Mouse (Mus musculus) fat pad, adult 2 months (tissue): ENCODE data around the gene Bcas3.

ENCODE experiments used
- DNase-seq: peaks from one replicate; pipeline ENCODE4 v3.0.0-alpha.2; 2011; ENCODE audit warnings: low read depth, low spot score; ENCODE audit errors: extremely low read depth

Gene Bcas3

DNA sequence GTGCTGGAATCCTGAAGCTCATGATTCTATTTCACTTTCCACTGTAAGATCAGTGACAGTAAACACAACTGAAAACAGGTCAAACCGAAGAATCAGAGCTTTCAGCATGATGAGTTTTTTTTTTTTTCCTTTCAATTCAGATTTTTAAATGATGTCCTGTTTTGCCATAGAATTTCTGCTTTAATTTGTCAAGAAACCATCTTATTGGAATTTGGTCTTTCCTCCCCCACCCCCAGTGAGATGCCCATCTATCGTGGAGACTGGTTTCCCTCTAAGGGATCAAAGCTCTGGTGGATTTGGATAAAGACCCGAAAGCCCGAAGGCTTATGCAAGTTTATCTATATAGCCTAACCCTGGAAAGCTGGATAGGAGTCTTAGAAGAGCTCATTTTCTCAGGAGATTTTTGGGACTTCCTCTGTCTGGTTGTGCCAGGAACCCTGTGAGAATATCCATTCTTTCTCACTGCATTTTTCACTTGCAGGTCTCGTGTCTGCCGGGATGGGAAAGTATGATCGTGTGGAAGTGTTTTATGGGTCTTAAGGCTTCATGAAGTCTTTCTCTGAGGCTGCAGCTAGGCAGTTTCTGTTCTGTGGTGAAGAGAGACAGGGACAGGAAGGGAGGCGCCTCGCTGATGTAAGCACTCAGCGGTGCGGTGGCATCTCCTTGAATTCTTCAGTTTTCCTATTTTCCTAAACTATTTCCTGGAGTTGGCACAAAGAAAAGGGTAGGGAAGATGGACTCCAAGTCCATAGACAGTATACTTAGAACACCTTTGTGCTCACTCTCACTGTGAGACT lies 173.2 kb downstream of the Bcas3 start:
- no peak for DNase-seq

- no peak for DNase-seq
Measured at GRCm38 (mm10) chr11:85527261-85527660, 174.3 kb downstream of the Bcas3 start.

- no peak for DNase-seq
Measured at GRCm38 (mm10) chr11:85529531-85530285, 176.7 kb downstream of the Bcas3 start.

DNA sequence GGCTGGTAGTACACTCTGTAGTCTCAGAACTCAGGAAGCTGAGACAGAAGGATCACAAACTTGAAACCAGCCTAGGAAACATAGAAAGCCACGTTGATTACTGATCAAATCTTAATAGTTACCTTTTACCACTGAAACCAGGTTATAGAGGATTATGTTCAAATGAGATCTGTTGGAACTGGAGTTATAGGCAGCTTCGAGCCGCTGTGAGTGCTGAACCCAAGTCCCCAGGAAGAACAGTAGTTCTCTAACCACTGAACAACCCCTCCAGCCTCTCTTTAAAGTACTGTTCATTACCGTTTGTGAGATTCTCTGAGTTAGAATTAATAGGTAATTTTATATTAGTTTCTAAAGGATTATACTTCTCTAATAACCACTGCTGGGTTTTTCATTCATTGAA lies 188.0 kb downstream of the Bcas3 start:
- DNase-seq, result no peak

DNA sequence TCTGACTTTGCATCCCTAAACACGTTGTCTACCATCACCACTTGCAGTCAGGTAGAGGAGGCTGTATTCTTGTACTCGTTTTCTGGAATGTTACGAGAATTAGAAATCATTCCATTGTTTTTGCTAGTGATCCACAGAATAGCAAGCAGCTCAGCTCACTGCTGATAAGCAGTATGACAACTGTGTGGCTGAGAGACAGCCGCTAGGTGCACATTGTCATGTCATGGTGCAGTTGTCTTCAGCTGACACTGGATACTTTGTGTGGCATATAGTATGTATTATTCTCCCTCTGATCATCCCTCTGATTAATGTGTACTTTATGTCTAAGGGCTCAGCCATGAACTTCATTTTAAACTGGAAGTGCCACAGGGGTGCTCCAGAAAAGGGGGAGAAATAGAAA lies 190.3 kb downstream of the Bcas3 start:
- DNase-seq, result no peak

GRCm38 (mm10) chr11:85545602-85546001 lies 192.6 kb downstream of the Bcas3 start:
- no peak for DNase-seq

GRCm38 (mm10) chr11:85547966-85548365 lies 195.0 kb downstream of the Bcas3 start:
- no peak for DNase-seq

DNA sequence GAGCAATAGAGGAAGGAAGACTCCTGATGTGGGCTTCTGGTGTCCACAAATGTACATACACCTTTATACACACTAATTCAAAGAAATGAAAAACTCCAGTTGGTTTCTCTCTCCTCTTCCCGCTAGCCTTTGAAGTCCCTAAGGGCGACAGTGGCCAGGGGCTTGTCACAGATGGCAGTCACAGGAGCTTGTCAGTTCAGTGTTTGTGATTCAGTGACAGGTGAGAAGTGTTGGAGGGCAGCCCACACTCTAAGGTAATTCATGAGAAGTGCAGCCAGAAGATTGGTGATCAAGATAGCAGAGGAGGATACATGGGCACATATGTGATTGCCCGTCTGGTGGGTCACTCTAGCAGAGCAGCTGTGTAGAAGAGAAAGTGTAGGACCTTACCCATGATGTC lies 196.7 kb downstream of the Bcas3 start:
- no peak for DNase-seq

DNA sequence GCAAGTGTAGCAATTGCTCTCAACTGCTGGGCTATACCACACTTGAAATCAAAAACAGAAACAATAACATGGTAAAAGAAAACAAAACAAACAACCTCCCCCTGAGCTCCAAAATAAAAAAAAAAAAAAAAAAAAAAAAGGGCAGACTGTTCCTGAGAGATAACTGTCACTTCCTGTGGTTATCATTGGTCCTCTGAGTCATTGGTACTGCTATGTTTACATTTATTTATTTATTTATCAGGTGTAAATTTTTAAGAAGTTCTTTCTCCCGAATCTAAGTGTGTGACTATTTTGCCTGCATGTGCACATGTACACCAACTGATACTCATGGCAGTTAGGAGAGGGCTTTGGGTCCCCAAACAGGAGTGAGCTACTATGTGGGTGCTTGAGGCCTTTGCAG lies 202.1 kb downstream of the Bcas3 start:
- DNase-seq, result no peak

DNA sequence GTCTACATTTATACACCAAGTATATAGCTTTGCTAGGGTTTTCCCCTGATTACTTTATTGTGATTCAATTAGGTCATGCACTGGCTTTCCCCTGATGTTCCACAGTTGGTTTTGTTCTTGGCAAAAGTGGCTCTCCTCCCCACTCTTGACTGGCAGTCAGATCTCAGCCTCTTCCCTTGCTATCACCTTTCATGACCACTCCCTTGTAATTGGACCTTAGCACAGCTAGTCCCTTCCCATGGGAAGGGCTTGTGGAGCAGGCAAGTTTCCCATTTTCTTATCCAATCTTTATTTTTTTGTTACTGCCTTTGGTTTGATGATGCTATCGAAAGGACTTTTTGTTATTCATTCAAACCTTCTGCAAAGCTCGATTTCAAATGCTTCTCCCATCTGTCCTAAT lies 202.8 kb downstream of the Bcas3 start:
- no peak for DNase-seq

GRCm38 (mm10) chr11:85565068-85565467 lies 212.1 kb downstream of the Bcas3 start:
- no peak for DNase-seq

DNA sequence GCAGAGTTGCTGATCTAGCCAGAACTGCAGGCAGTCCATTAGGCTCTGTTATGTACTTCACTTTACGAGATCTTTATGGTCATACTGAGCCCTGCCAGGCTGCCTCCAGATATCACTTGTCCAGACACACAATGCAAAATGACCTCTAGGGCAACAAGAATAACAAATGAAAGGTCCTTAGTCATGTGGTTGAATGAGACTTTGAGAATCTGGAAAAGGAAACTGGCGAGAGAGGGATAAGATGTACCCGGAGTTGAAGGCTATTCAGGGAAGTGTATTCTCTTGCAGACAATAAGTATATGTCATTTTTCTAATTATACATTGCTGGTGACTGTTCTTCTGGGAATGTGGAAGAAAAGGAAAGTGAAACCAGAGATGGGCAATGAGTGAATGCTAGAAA lies 218.1 kb downstream of the Bcas3 start:
- DNase-seq, result no peak

GRCm38 (mm10) chr11:85571936-85572335 lies 219.0 kb downstream of the Bcas3 start:
- DNase-seq, result no peak

GRCm38 (mm10) chr11:85572590-85572989 lies 219.6 kb downstream of the Bcas3 start:
- no peak for DNase-seq

DNA sequence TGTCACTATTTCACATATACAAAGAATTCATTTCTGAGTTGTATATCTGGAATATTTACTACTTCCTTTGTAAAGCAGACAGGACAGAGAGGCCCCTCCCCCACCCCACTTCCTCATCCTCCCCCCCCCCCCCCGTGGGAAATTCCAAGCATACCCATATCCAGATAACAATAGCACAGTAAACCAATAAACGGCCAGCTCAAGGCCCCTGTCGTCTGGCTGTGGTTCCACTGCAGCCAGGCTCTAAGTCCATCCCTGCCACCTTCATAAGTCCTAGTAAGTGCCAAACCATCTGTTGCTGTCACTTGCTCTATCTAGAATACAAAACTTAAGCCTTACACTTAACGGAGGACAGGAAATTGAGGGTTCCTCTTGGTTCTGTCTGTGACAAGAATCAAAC lies 221.5 kb downstream of the Bcas3 start:
- DNase-seq, result no peak

DNA sequence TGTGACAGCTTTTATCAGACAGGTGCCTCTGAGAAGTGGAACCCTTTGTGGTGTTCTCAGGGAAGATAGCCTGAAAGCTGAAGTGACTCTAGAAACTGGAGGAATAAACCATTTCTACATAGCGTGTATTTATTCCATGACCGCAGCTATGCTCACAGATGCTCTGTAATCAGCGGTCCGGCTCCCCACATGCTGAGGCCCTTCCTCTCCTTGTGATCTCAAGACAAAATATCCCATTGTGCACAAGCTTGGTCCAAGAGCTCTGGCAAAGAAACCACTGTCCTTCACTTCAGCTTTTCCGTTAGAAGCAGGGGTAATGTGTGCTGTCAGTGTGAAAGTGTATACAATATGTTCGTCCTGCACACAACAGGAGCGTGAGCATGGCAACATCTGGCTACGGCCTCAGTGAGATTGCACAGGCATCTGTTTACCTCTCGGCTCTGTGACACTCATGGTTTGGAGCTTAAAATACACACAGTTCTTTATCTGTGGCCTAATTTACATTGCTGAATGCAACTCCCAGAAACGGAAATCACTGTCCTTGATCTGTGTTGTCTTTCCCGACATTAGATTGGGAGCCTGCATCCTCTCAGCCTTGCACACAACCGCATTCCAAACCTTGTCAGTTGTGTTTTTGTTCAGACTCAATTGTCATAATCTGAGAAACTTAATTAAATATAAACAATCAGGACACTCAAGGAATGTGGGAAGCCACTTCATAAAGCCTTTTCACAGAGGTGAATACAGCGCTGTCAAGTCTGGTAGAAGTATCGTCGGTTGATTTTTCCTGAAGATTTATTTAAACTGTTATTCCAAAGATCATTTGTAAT lies 225.1 kb downstream of the Bcas3 start:
- DNase-seq, result no peak

DNA sequence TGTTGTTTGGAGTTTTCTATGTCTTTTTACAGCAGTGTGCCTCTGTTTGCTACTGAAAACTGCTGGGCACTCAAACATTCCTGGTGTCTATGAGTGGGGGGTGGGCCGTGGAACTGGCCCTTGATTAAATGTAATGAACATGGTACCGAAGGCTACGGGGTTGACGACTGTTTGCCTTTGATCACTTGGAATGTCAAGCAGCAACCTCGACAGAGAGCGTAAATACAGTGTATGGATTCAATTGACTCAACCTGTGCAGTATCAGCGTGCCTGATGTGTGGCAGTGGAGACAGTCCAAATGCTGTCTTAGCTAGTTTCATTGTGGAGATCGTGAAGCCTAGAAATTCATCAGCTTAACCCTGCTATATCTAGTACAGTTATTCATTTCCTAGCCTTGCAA lies 231.1 kb downstream of the Bcas3 start:
- no peak for DNase-seq

GRCm38 (mm10) chr11:85593636-85594035 lies 240.7 kb downstream of the Bcas3 start:
- DNase-seq, result no peak

DNA sequence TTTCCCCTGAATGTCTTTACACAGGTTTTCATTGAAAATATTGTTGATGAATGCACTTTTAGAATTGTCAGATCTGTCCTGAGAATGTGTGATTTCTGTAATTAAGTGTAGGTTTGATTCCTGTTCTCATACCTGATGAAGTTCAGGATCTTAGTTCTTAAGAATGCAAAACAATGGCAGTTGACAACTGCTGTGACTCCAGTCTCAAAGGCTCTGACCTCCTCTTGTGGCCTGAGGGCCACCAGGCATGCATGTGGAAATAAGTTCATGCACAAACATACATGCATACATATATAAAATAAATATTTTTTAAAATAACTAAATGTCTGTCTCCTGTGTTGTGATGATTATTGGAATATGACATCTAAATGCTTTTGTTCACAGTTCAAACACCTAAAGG lies 246.3 kb downstream of the Bcas3 start:
- no peak for DNase-seq

GRCm38 (mm10) chr11:85603546-85604322 lies 250.8 kb downstream of the Bcas3 start:
- DNase-seq, result no peak
